Mouse (Mus musculus): ENCODE measurements around the gene Pdzd3.

The Pdzd3 gene

DNA sequence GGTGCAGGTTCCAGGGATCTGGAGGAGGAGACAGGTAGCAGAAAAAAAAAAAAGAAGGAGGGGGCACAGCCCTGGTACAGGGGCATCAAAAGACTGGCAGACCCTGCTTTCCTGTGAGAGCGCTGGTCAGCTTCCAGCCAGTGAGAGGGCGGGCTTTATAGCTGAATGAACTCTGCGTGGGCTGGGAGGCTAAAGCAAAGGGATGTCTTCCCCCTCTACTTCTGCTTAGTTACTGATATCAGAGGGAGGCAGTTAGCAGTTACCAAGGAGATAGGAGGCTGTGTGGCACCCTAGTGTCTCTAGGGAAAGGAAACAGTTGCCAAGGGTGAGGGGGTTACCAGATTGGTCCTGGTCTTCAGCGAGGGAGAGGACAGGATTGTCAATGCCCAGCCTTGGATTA is 826 bp downstream of the Pdzd3 start:
- DNase-seq (ENCODE audit: low spot score), result no peak

DNA sequence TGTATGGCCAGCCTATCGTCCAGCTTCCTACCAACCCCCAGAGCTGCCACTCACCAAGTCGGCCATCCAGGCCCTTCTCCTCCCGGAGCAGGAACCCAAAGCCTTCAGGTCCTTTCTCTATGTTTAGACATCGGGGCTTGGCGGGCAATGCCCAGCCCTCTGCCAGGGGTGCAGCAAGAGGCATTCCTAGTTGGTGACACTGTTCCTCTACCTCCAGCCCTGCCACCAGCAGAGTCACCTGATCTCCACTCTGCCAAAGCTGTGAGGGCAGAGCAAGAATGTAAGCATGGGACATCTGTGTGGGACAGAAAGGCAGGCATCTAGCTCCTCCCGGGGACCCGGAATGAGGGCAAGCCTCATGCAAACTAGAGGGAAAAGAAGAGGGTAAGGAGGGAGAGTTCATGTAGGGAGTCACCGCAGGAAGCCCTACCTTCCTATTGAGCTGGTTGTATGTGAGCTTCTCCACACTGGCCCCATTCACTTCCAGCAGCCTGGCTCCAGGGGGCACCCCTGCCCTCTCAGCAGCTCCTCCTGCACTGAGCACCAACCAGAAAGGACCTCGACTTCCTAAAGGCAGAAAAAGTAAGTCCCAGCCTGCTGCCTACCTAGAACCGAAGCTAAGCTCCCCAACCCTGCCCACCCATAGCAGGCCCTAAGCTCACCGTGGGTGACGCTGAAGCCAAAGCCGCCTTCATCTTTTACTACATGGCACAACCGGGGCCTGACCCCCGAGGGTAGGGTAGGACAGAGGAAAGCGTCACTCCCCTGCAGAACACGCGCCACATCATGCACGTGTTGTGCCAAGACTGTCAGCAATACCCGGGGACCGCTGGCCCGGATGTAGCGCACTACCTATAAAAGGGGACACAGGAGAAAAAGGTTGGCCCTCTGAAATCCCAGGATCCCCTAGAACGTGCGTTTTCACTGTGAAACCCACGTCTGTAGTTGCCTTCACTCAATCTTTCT is 1.8 kb downstream of the Pdzd3 start:
- DNase-seq (ENCODE audit: low spot score), result peak; percentile 52

GRCm38 (mm10) chr9:44247907-44248306 is 3.4 kb downstream of the Pdzd3 start:
- DNase-seq (ENCODE audit: low spot score), result no peak

GRCm38 (mm10) chr9:44243621-44244020 is 7.7 kb downstream of the Pdzd3 start:
- no peak for DNase-seq (ENCODE audit: low spot score)

- DNase-seq (ENCODE audit: low spot score), result no peak
Observed at GRCm38 (mm10) chr9:44241418-44241817, 9.9 kb downstream of the Pdzd3 start.

DNA sequence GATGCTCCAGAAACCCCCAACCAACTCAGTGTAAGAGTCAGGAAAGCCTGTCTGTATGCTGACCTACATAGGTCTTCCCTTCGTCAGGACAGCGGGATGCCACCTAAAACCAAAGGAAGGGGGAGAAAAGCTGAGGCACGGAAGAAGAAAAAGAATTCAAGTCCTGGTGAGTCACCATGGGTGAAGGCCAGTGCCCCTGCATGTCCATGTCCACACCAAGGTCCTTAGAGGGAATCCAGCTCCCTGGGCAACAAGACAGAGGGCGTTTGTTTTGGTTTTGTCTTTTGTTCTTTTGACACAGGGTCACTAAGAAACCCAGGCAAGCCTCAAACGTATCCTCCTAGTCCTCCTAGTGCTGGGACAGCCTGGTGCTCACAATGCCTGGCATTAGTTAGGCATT is 10.4 kb downstream of the Pdzd3 start:
- no peak for DNase-seq (ENCODE audit: low spot score)

- no peak for DNase-seq (ENCODE audit: low spot score)
Observed at GRCm38 (mm10) chr9:44240399-44240798, 10.9 kb downstream of the Pdzd3 start, which contains the start of gene Ccdc153. Ccdc153 (plus strand) TSS chr9:44240676.

- no peak for DNase-seq (ENCODE audit: low spot score)
Observed at GRCm38 (mm10) chr9:44239447-44239846, 11.8 kb downstream of the Pdzd3 start.

DNA sequence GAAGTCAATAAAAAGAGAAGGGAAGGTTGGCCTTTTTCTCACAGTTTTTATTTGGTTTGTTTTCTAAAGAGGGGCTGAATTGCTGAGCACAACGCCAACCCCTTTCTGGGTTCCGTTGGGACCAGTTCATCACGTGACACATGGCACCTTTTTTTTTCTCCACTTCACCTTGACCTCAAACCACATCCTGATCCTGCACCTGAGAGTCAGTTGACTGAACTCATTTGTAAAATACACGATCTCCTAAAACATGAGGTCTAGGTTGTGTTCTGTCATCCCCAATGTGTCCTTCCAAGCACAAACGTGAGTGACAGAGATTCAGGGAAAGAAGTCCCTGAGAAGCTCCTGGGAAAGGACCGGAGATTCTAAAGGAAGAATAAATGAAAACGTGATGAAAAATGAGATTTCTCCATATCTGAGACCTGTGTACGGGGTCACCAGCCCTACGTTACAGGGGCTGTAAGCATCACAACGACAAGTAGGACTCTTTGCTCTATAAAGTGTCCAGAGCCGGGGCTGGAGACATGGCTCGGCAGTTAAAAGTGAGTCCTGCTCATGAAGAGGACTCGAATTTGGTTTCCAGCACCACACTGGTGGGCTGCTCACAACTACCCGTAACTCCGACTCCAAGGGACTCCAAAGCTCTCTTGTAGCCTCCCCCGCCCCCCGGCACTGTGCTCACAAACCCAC is 12.6 kb downstream of the Pdzd3 start:
- DNase-seq (ENCODE audit: low spot score), result no peak

DNA sequence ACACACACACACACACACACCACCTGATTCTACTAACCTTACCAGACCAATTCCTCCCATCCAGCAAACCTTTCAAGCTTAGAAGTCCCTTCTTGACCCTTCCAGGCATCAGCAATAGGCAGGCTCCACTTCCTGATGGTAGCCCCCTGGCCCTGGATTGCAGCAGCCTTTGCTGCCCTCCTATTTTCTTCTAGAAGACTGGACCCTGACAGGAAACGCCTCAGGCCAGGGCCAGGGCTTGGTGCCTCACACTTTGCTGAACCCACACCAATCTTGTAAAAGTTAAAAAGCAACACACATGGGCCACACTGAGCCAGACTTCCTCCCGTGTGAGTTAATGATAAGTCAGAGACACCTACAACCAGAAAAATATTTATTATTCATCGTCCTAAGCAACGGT is 14.1 kb downstream of the Pdzd3 start:
- DNase-seq (ENCODE audit: low spot score), result no peak

GRCm38 (mm10) chr9:44236601-44237000 is 14.7 kb downstream of the Pdzd3 start:
- DNase-seq (ENCODE audit: low spot score), result no peak

DNA sequence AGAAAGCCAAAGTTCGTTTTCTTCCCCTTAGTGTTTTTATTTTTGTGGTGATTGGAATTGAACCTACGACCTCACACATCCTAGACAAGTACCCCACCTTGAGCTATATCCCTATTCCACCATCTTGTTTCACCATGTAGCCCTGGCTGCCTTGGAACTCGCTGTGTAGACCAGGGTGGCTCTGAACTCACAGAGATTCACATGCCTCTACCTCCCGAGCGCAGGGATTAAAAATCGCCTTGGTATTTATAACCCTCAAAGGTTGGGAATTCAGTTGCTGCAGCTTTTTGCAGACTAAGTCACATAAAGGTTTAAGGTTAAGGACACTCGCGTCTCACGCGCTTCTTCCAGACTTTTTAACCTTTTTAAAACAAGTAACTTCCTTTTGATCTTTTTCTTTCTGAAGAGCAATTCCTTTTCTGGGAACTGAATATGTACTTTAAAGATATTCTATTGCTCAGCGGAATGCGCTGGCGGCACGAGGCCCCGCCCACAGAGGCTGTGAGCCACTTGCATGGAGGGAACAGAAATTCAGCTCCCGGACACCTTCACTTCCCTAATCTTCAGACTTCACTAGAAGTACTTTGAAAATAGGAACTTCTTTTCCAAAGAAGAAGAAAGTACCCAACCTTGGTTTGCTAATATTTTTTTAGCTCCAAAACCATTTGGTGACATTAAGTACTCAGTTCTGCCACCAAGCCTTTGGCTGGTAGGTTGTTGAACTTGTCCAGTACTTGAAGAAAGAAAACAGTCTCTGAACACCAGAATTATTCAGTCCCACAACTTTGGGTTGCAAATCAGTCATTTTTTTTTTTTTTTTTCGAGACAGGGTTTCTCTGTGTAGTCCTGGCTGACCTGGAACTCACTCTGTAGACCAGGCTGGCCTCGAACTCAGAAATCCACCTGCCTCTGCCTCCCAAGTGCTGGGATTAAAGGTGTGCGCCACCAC is 16.5 kb downstream of the Pdzd3 start:
- peak; percentile 31 for DNase-seq (ENCODE audit: low spot score)

DNA sequence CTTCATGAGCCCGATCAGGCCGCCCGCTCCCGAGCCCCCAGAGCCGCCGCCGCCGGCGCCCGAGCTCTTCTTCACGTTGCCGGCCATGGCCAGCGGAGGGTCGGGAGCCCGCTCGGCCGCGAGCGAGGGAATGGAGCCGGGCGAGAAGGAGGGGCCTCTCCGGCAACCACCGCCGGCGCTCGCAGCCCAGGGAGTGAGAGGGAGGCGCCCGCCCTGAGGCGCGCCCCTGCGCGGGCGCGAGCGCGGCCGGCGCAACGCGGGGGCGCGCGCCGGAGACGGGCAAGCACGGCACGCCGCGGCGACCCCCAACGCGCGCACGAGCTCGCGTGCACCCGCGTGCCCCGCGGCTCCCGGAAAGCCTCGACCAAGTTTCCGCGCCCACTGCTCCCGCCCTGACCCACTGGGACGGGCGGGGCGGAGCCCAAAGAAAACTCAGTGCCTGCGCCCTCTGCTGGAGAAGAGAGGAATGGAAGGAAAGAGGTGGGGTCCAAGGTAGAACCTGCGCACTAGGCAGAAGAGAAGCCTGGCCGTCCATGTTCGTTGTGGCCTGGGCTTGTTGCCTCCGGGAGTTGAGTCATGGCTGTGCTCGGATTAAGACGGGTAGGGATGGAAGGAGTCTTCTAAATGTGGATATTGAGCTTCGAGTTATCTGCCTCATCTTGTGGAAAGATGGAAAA is 17.3 kb downstream of the Pdzd3 start, which contains the start of gene Cbl:
Gene Cbl (minus strand): TSS at position 248 of the 677 bp plus-strand sequence.
- DNase-seq (ENCODE audit: low spot score), result peak; percentile 98

DNA sequence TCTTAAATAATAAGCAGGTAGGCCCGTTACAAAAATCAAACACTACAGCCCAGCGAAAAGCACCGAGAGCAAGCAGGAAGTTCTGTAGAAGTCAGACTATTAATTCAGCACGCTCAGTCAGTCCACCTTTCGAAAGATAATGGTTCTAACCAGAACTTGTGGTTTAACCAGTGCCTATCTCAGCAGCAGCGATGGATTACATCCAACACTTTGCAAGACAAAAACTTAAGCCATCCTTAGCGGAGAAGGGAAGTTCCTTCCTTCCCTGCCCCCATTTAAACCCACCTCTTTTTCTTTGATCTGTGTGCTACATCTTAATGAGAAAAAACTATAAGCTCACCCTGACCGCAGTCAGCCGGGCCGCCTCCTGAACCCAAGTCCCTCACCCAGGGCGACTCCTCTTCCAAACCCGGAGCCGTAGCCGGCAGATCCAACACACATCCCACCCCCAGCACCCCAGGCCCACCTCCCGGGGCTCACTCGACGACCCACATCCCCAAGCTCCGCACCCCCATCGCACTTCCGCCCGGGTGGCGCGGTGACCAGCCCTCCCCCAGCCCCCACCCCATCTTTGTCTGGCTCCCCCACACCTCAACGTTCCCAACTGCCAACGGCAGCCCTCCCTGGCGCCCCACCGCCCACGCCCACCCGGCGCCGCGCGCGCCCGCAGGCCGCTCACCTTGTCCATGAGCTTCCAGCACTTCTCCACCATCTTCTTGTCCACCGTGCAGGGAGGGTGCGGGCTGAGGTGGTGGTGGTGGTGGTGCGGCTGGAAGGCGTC is 18.1 kb downstream of the Pdzd3 start:
- no peak for DNase-seq (ENCODE audit: low spot score)

- no peak for DNase-seq (ENCODE audit: low spot score)
Observed at GRCm38 (mm10) chr9:44231609-44232008, 19.7 kb downstream of the Pdzd3 start.

GRCm38 (mm10) chr9:44225993-44226392 is 25.3 kb downstream of the Pdzd3 start:
- DNase-seq (ENCODE audit: low spot score), result no peak

DNA sequence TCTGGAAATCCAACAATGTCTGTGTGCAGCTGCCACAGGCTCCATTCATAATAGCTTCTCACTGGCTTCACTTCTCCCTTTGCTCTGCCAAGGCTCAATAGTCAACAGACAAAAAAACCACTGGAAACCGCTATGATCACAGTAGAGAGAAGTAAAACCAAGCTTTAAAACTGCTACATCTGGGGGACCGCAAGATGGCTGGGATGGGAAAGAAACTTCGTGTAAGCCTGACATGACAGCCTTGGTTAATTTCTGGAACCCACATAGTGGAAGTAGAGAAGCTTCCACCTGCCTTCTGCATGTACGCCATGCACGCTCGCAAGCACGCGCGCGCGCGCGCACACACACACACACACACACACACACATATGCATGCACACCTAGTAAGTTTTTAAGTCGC is 37.7 kb downstream of the Pdzd3 start:
- no peak for DNase-seq (ENCODE audit: low spot score)

- no peak for DNase-seq (ENCODE audit: low spot score)
Observed at GRCm38 (mm10) chr9:44212406-44212805, 38.9 kb downstream of the Pdzd3 start.

- no peak for DNase-seq (ENCODE audit: low spot score)
Observed at GRCm38 (mm10) chr9:44209416-44209815, 41.9 kb downstream of the Pdzd3 start.

DNA sequence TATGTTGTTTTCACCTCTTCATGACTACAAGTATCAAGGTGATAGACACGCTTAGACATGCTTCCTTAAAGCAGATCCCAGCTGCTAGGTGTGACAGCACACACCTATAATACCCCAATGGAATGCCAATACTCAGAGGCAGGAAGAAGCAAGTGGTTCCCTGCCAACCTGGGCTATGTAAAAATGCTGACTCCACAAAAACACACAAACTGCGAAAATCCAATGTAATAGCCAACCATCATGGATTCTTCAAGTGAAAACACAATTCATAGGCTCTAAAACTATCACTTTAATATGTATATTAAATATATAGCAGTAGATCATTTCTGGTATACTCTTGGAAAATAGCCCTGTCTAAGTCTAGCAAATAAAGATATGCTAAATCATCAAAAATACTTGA is 43.4 kb downstream of the Pdzd3 start:
- no peak for DNase-seq (ENCODE audit: low spot score)

GRCm38 (mm10) chr9:44200458-44200857 is 50.8 kb downstream of the Pdzd3 start:
- no peak for DNase-seq (ENCODE audit: low spot score)
